Mouse (Mus musculus) G1E (cell line): ENCODE data around the gene Phc2.

Experiments used
- CTCF ChIP-seq: IDR thresholded peaks from 2 replicates; pipeline ENCODE4 v1.5.1; 2012; ENCODE audit warnings: low read depth, low read length, inconsistent platforms, mixed read lengths
- GATA1 ChIP-seq: IDR thresholded peaks from 2 replicates; pipeline ENCODE4 v1.6.1; 2012; ENCODE audit warnings: borderline replicate concordance, low read length, inconsistent platforms, mixed read lengths
- GATA2 ChIP-seq: IDR thresholded peaks from 2 replicates; pipeline ENCODE4 v1.6.1; 2012; ENCODE audit warnings: low read depth, low read length, inconsistent platforms, borderline replicate concordance

DNA sequence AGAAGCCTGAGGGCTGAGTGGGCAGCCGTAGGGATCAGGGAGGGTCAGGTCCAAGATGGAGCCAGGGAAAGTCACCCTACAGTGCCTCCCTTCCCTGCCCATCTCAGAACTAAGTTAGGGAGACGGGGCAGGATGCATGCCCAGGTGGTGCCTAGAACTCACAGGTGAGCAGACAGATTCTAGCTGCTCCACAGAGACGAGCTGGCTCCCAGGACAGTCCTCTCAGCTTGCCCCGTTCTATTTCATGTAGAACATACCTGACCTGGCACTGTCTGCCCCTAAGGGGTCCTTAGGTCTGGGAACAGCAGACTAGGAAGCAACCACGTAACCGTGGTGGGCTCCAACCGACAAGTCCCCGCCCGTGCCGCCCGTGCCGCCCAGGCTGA is 55.3 kb downstream of the Phc2 start:
- TF ChIP-seq GATA2 (no peak), CTCF (no peak), GATA1 (no peak)
